Mouse (Mus musculus) olfactory bulb, adult 2 months (tissue): ENCODE measurements around the gene Dnmt1.

Source experiments
- CTCF ChIP-seq: fragments of 200-500 bp; IDR thresholded peaks from 2 replicates; pipeline ENCODE4 v1.5.1; 2012; ENCODE audit warnings: low read depth, mild to moderate bottlenecking, low read length, moderate library complexity; ENCODE audit not compliant: insufficient read depth
- POLR2A ChIP-seq: fragments of 200-500 bp; IDR thresholded peaks from 2 replicates; pipeline ENCODE4 v1.6.1; 2012; ENCODE audit warnings: mild to moderate bottlenecking, low read depth, low read length, moderate library complexity; ENCODE audit not compliant: insufficient read depth

GRCm38 (mm10) chr9:20869246-20869645, 90.4 kb downstream of the Dnmt1 start:
- TF ChIP-seq CTCF (no peak), POLR2A (no peak)
